Mouse (Mus musculus): ENCODE data around the gene Bcl6.

Bcl6 gene

GRCm38 (mm10) chr16:23978495-23978894, 10.2 kb downstream of the Bcl6 start:
- ATAC-seq (ENCODE audit: insufficient number of reproducible peaks, low FRiP score, low TSS enrichment): no peak

GRCm38 (mm10) chr16:23977732-23978131, 10.9 kb downstream of the Bcl6 start:
- no peak for ATAC-seq (ENCODE audit: insufficient number of reproducible peaks, low FRiP score, low TSS enrichment)

- ATAC-seq (ENCODE audit: insufficient number of reproducible peaks, low FRiP score, low TSS enrichment): no peak
Observed at GRCm38 (mm10) chr16:23976196-23976595, 12.5 kb downstream of the Bcl6 start.

- no peak for ATAC-seq (ENCODE audit: insufficient number of reproducible peaks, low FRiP score, low TSS enrichment)
Observed at GRCm38 (mm10) chr16:23973635-23974367, 14.9 kb downstream of the Bcl6 start.

GRCm38 (mm10) chr16:23972901-23973300, 15.8 kb downstream of the Bcl6 start:
- ATAC-seq (ENCODE audit: insufficient number of reproducible peaks, low FRiP score, low TSS enrichment): no peak

- ATAC-seq (ENCODE audit: insufficient number of reproducible peaks, low FRiP score, low TSS enrichment): no peak
Observed at GRCm38 (mm10) chr16:23972126-23972740, 16.4 kb downstream of the Bcl6 start.

- ATAC-seq (ENCODE audit: insufficient number of reproducible peaks, low FRiP score, low TSS enrichment): no peak
Observed at GRCm38 (mm10) chr16:23969919-23970318, 18.7 kb downstream of the Bcl6 start.

- ATAC-seq (ENCODE audit: insufficient number of reproducible peaks, low FRiP score, low TSS enrichment): no peak
Observed at GRCm38 (mm10) chr16:23968888-23969287, 19.8 kb downstream of the Bcl6 start.

- no peak for ATAC-seq (ENCODE audit: insufficient number of reproducible peaks, low FRiP score, low TSS enrichment)
Observed at GRCm38 (mm10) chr16:23967301-23967700, 21.4 kb downstream of the Bcl6 start.

- ATAC-seq (ENCODE audit: insufficient number of reproducible peaks, low FRiP score, low TSS enrichment): no peak
Observed at GRCm38 (mm10) chr16:23966066-23966465, 22.6 kb downstream of the Bcl6 start.

GRCm38 (mm10) chr16:23964706-23965367, 23.8 kb downstream of the Bcl6 start:
- ATAC-seq (ENCODE audit: insufficient number of reproducible peaks, low FRiP score, low TSS enrichment): no peak

GRCm38 (mm10) chr16:23963896-23964668, 24.6 kb downstream of the Bcl6 start:
- no peak for ATAC-seq (ENCODE audit: insufficient number of reproducible peaks, low FRiP score, low TSS enrichment)

- ATAC-seq (ENCODE audit: insufficient number of reproducible peaks, low FRiP score, low TSS enrichment): 0 out of 2 replicates have a peak, but pooled peaks have one; percentile 32
Observed at GRCm38 (mm10) chr16:23962401-23962800, 26.3 kb downstream of the Bcl6 start.

- no peak for ATAC-seq (ENCODE audit: insufficient number of reproducible peaks, low FRiP score, low TSS enrichment)
Observed at GRCm38 (mm10) chr16:23958938-23959337, 29.7 kb downstream of the Bcl6 start.

- ATAC-seq (ENCODE audit: insufficient number of reproducible peaks, low FRiP score, low TSS enrichment): no peak
Observed at GRCm38 (mm10) chr16:23953959-23954260, 34.7 kb downstream of the Bcl6 start.

GRCm38 (mm10) chr16:23953189-23953958, 35.3 kb downstream of the Bcl6 start:
- ATAC-seq (ENCODE audit: insufficient number of reproducible peaks, low FRiP score, low TSS enrichment): peak; percentile 15; the same call in 1 of the 2 replicates

GRCm38 (mm10) chr16:23952101-23952727, 36.4 kb downstream of the Bcl6 start:
- ATAC-seq (ENCODE audit: insufficient number of reproducible peaks, low FRiP score, low TSS enrichment): no peak

GRCm38 (mm10) chr16:23947654-23948053, 41.0 kb downstream of the Bcl6 start:
- ATAC-seq (ENCODE audit: insufficient number of reproducible peaks, low FRiP score, low TSS enrichment): no peak

GRCm38 (mm10) chr16:23944801-23945200, 43.9 kb downstream of the Bcl6 start:
- ATAC-seq (ENCODE audit: insufficient number of reproducible peaks, low FRiP score, low TSS enrichment): no peak

- no peak for ATAC-seq (ENCODE audit: insufficient number of reproducible peaks, low FRiP score, low TSS enrichment)
Observed at GRCm38 (mm10) chr16:23934397-23934796, 54.3 kb downstream of the Bcl6 start.
